In the genomic region with DNA sequence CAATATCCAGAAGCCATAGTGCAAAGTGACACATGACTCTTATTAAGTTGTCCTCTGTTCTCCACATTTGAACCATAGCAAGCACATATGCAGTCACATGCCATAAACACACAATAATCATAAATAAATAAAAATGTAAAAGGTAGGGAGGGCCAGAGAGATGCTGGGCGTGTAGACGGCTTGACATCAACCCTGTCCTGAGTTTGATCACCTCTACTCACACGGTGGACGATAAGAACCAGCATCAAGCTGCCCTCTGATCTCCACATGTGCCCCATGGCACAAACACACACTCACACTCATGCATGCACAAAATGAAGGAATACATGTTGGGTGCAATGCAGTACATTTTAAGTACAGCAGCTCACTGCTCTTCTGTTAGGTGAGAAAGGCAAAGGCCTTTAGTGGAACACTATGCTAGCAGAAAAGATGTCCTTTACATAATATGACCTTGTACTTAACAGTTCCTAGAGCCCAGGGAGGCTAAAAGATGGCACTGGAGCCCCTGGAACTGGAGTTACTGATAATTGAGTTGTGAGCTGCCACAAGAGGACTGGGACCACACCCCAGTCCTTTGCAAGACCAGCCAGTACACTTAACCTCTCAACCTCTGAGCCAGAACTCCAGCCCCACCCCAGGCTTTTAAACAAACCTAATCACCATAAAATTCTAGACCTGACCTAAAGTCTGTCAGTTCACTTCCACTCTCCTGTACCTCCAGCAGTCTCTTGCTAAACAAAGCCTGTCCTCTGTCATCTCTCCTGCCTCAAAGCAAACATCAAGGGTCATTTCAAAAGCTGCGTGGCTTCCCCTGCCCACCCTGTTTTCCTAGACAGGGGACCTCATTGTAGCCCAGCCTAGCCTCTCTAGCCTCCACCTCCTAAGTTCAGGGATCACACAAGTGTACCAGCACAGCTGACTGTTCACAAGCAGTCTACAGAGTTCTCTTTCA, we compare ENCODE assay signal across 8 mouse cellular contexts. TPM values are rescaled to one million over a fixed set of nuclear protein-coding genes. Genes with fewer than 3 reads are reported as not detected.
DNase-seq lines count a peak whose midpoint lies in the region; ATAC-seq and TF ChIP-seq lines count a peak whose summit lies in the region.

No protein-coding gene starts in this region.

- H3K4me1 ChIP-seq in hindbrain, embryonic 16.5 days (ENCODE audit: control insufficient read depth, insufficient read depth, low read depth, low read length) = peaks cover 12% of the 10 kb centered on the region
- H3K4me1 ChIP-seq in hindbrain, embryonic 14.5 days (replicated peaks; ENCODE audit: control insufficient read depth, insufficient read depth, low read length) = peaks cover 30% of the 10 kb centered on the region
- H3K4me1 ChIP-seq in intestine, embryonic 16.5 days (ENCODE audit: control insufficient read depth, insufficient read depth, low read length) = peaks cover 28% of the 10 kb centered on the region
- H3K4me1 ChIP-seq in forebrain, postnatal 0 days (ENCODE audit: insufficient read depth) = 0 out of 2 replicates have a peak, but pooled peaks cover 4% of the 10 kb centered on the region

- intact Hi-C loops in left cerebral cortex, postnatal 36 days (cut with DNase I) = no loop called here

- no peaks in the 10 kb centered on the region for H3K36me3 ChIP-seq in hindbrain, embryonic 16.5 days (ENCODE audit: control insufficient read depth, insufficient read depth, low read length)
- no peaks in the 10 kb centered on the region for H3K36me3 ChIP-seq in hindbrain, embryonic 14.5 days (replicated peaks; ENCODE audit: control insufficient read depth, insufficient read depth)
- no peaks in the 10 kb centered on the region for H3K36me3 ChIP-seq in intestine, embryonic 16.5 days (ENCODE audit: control insufficient read depth, insufficient read depth, low read length)
- H3K36me3 ChIP-seq in forebrain, postnatal 0 days (ENCODE audit: insufficient read depth) = no peaks in the 10 kb centered on the region

- no peak overlapping the region for H3K27ac ChIP-seq in hindbrain, embryonic 16.5 days (ENCODE audit: low read depth, low read length)
- no peak overlapping the region for H3K27ac ChIP-seq in hindbrain, embryonic 14.5 days
- peak overlapping the region; percentile 79 for H3K27ac ChIP-seq in intestine, embryonic 16.5 days (ENCODE audit: low read length)
- no peak overlapping the region for H3K27ac ChIP-seq in forebrain, postnatal 0 days (ENCODE audit: low read depth, low read length)

- no peaks in the 10 kb centered on the region for H3K9me3 ChIP-seq in hindbrain, embryonic 16.5 days (ENCODE audit: control insufficient read depth, low read length)
- no peaks in the 10 kb centered on the region for H3K9me3 ChIP-seq in hindbrain, embryonic 14.5 days (ENCODE audit: control insufficient read depth, low read length)
- H3K9me3 ChIP-seq in intestine, embryonic 16.5 days (ENCODE audit: control insufficient read depth, low read length) = no peaks in the 10 kb centered on the region
- no peaks in the 10 kb centered on the region for H3K9me3 ChIP-seq in forebrain, postnatal 0 days (ENCODE audit: low read length)

- 57% methylated on average over 5 of the region's 5 CpGs for WGBS in hindbrain, embryonic 16.5 days
- WGBS in hindbrain, embryonic 14.5 days = 54% methylated on average over 5 of the region's 5 CpGs
- 37% methylated on average over 5 of the region's 5 CpGs for WGBS in intestine, embryonic 16.5 days
- WGBS in forebrain, postnatal 0 days = 65% methylated on average over 5 of the region's 5 CpGs

- H3K4me2 ChIP-seq in hindbrain, embryonic 16.5 days (ENCODE audit: low read length) = no peak overlapping the region
- no peak overlapping the region for H3K4me2 ChIP-seq in hindbrain, embryonic 14.5 days (replicated peaks)
- H3K4me2 ChIP-seq in intestine, embryonic 16.5 days (ENCODE audit: low read depth, low read length) = no peak overlapping the region
- H3K4me2 ChIP-seq in forebrain, postnatal 0 days (ENCODE audit: low read depth) = no peak overlapping the region

- H3K27me3 ChIP-seq in hindbrain, embryonic 16.5 days (replicated peaks; ENCODE audit: control insufficient read depth, insufficient read depth, low read length) = no peaks in the 10 kb centered on the region
- H3K27me3 ChIP-seq in hindbrain, embryonic 14.5 days (ENCODE audit: control insufficient read depth, insufficient read depth, low read length) = no peaks in the 10 kb centered on the region
- H3K27me3 ChIP-seq in intestine, embryonic 16.5 days (replicated peaks; ENCODE audit: control insufficient read depth, insufficient read depth, low read length) = no peaks in the 10 kb centered on the region
- no peaks in the 10 kb centered on the region for H3K27me3 ChIP-seq in forebrain, postnatal 0 days (ENCODE audit: insufficient read depth, low read length)

- no peak for TF ChIP-seq CTCF in forebrain, postnatal 0 days (IDR thresholded peaks at IDR 0.05; ENCODE audit: low read depth)

- no peak for DNase-seq in hindbrain, embryonic 14.5 days (ENCODE audit: low spot score)
- DNase-seq in c-Kit-negative CD71-positive TER-119-positive erythroid progenitor cells, embryonic 14.5 days (ENCODE audit: low read depth, low spot score) = peak; percentile 27
- no peak for DNase-seq in forebrain, postnatal 0 days
- no peak for DNase-seq in left cerebral cortex, postnatal 36 days (ENCODE audit: low spot score in 2 of 2)
- no peak for DNase-seq in layer of hippocampus, postnatal 10 days (ENCODE audit: low spot score in 2 of 2)

- ATAC-seq in hindbrain, embryonic 16.5 days = peak; percentile 34; the same call in 1 of the 2 replicates
- ATAC-seq in hindbrain, embryonic 14.5 days (ENCODE audit: low FRiP score) = no peak
- ATAC-seq in intestine, embryonic 16.5 days = peak; percentile 90
- peak; percentile 96 for ATAC-seq in megakaryocyte-erythroid progenitor cell, adult 5-6 weeks (replicated peaks; ENCODE audit: low FRiP score, low TSS enrichment, poor library complexity, severe bottlenecking)
- ATAC-seq in forebrain, postnatal 0 days = no peak

- H3K4me3 ChIP-seq in hindbrain, embryonic 16.5 days (ENCODE audit: low read length) = no peak overlapping the region
- H3K4me3 ChIP-seq in hindbrain, embryonic 14.5 days (replicated peaks; ENCODE audit: low read length) = no peak overlapping the region
- no peak overlapping the region for H3K4me3 ChIP-seq in intestine, embryonic 16.5 days (ENCODE audit: low read length)
- H3K4me3 ChIP-seq in forebrain, postnatal 0 days (ENCODE audit: low read depth, low read length) = no peak overlapping the region

- no peak overlapping the region for H3K9ac ChIP-seq in hindbrain, embryonic 16.5 days (ENCODE audit: low read depth, low read length)
- no peak overlapping the region for H3K9ac ChIP-seq in hindbrain, embryonic 14.5 days
- H3K9ac ChIP-seq in intestine, embryonic 16.5 days (ENCODE audit: low read depth, low read length) = no peak overlapping the region
- no peak overlapping the region for H3K9ac ChIP-seq in forebrain, postnatal 0 days

RNA-seq across cellular contexts. Expression of a gene that starts 25.7 kb away (rescaled TPM):
- 110 and 124 TPM in 2 replicates for polyA plus RNA-seq in hindbrain, embryonic 16.5 days (2015; fragmentation: Nextera tagmentation; extraction: Ambion mirVana)
- 157 and 159 TPM in 2 replicates for polyA plus RNA-seq in hindbrain, embryonic 14.5 days (2014; fragmentation: Nextera tagmentation; extraction: Ambion mirVana)
- 71.4 and 75.4 TPM in 2 replicates for polyA plus RNA-seq in intestine, embryonic 16.5 days (2015; fragmentation: Nextera tagmentation; extraction: Ambion mirVana)
- total RNA-seq in megakaryocyte-erythroid progenitor cell, adult 5-6 weeks (2014; fragmentation: Nextera tagmentation) = 112 and 136 TPM in 2 replicates
- total RNA-seq in megakaryocyte-erythroid progenitor cell, adult 5-6 weeks (2017) = 68.6 and 77.5 TPM in 2 replicates
- 225 and 226 TPM in 2 replicates for total RNA-seq in forebrain, postnatal 0 days (2014; rRNA removed)
- polyA plus RNA-seq in forebrain, postnatal 0 days (2015; fragmentation: Nextera tagmentation; extraction: Ambion mirVana) = 94.9 and 105 TPM in 2 replicates
- 10 to 100 TPM; 90.3 to 90.7 TPM for total RNA-seq in left cerebral cortex, postnatal 36 days (2021)
- total RNA-seq in layer of hippocampus, postnatal 10 days (2021) = 100 to 1,000 TPM; 114 to 123 TPM

RNA-seq across cellular contexts. Expression of a gene that starts 49.0 kb away (rescaled TPM):
- polyA plus RNA-seq in hindbrain, embryonic 16.5 days (2015; fragmentation: Nextera tagmentation; extraction: Ambion mirVana) = 38.0 and 39.0 TPM in 2 replicates
- 36.4 and 44.4 TPM in 2 replicates for polyA plus RNA-seq in hindbrain, embryonic 14.5 days (2014; fragmentation: Nextera tagmentation; extraction: Ambion mirVana)
- polyA plus RNA-seq in intestine, embryonic 16.5 days (2015; fragmentation: Nextera tagmentation; extraction: Ambion mirVana) = 25.6 and 25.9 TPM in 2 replicates
- total RNA-seq in megakaryocyte-erythroid progenitor cell, adult 5-6 weeks (2014; fragmentation: Nextera tagmentation) = 5.5 and 17.0 TPM in 2 replicates
- 14.7 and 26.0 TPM in 2 replicates for total RNA-seq in megakaryocyte-erythroid progenitor cell, adult 5-6 weeks (2017)
- total RNA-seq in forebrain, postnatal 0 days (2014; rRNA removed) = 25.4 and 28.2 TPM in 2 replicates
- 43.7 and 46.0 TPM in 2 replicates for polyA plus RNA-seq in forebrain, postnatal 0 days (2015; fragmentation: Nextera tagmentation; extraction: Ambion mirVana)
- 10 to 100 TPM; 34.4 to 34.6 TPM for total RNA-seq in left cerebral cortex, postnatal 36 days (2021)
- 10 to 100 TPM; 32.2 to 44.4 TPM for total RNA-seq in layer of hippocampus, postnatal 10 days (2021)

RNA-seq across cellular contexts. Expression of a gene that starts 58.4 kb away (rescaled TPM):
- 0.29 and 0.46 TPM in 2 replicates for polyA plus RNA-seq in hindbrain, embryonic 16.5 days (2015; fragmentation: Nextera tagmentation; extraction: Ambion mirVana)
- polyA plus RNA-seq in hindbrain, embryonic 14.5 days (2014; fragmentation: Nextera tagmentation; extraction: Ambion mirVana) = 0.38 and 0.43 TPM in 2 replicates
- polyA plus RNA-seq in intestine, embryonic 16.5 days (2015; fragmentation: Nextera tagmentation; extraction: Ambion mirVana) = 51.3 and 56.2 TPM in 2 replicates
- not detected in 2 replicates for total RNA-seq in megakaryocyte-erythroid progenitor cell, adult 5-6 weeks (2014; fragmentation: Nextera tagmentation)
- total RNA-seq in megakaryocyte-erythroid progenitor cell, adult 5-6 weeks (2017) = not detected in 2 replicates
- 0.38 TPM in 1 of 2 replicates, not detected in the other for total RNA-seq in forebrain, postnatal 0 days (2014; rRNA removed)
- 0.34 and 0.35 TPM in 2 replicates for polyA plus RNA-seq in forebrain, postnatal 0 days (2015; fragmentation: Nextera tagmentation; extraction: Ambion mirVana)
- total RNA-seq in left cerebral cortex, postnatal 36 days (2021) = not detected
- not detected for total RNA-seq in layer of hippocampus, postnatal 10 days (2021)

Comparison
In these comparisons a context has a peak if more than half of its experiments do, and no peak if none do; other contexts are left out.
1. ATAC-seq: peak in hindbrain, embryonic 16.5 days (single experiment), intestine, embryonic 16.5 days (single experiment) and megakaryocyte-erythroid progenitor cell, adult 5-6 weeks (single experiment); none in hindbrain, embryonic 14.5 days (single experiment) and forebrain, postnatal 0 days (single experiment).